Mouse (Mus musculus) skeletal muscle tissue, adult 2 months (tissue): Measurements from ENCODE around the gene Slc4a8.
"Not testable (repeated sequence)": the region's sequence is repeated elsewhere in the genome, so short reads cannot be mapped to it uniquely, and the experiment has no call there.

ENCODE experiments used
- DNase-seq: peaks from one replicate; pipeline ENCODE4 v3.0.0-alpha.2; 2012; ENCODE audit warnings: low read depth, low spot score

The Slc4a8 gene

DNA sequence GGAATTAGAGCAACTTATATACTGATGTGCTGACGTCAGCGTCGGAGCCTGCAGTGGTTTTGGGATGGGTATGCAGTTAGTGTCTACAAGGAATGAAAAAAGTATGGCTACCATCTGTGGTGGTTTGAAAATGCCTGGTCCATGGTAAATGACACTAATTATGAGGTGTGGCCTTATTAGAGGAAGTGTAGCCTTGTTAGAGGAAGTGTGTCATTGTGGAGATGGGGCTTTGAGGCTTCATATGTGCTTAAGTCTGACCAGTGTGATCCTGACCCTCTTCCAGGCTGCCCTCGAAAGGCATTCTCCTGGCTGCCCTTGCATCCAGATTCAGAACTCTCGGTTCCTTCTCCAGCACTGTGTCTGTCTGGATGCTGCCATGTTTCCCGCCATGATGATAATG lies 18.3 kb upstream of the Slc4a8 start:
- no peak for DNase-seq

DNA sequence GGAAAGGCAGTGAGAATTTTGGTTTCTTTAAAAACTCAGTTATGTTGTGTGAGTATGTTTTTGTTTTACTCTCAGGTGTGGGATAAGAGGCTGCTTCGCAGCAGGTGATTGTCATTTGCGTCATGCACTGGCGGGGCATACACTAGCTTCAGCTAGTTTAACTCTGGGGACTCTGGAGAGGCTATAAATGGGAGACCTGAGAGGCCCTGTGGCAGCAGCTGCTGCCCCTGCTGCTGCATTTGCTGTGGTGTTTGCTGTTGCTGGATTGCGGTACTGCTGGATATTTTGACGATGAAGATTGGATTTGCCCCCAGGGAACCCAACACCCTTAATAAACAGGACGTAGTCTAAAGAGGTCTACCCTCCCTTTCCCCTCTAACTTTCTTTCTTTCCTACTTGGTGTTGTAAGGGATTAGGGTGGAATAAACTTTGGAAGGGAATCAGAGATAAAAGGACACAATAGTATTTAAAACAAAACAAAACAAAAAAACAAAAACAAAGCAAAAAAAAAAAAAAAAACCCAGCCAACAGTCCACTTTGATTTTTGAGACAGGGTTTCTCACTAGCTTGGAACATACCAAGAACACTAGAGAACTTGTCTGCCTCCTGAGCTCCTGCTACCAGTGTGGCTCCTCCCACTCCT lies 14.9 kb upstream of the Slc4a8 start:
- no peak for DNase-seq

DNA sequence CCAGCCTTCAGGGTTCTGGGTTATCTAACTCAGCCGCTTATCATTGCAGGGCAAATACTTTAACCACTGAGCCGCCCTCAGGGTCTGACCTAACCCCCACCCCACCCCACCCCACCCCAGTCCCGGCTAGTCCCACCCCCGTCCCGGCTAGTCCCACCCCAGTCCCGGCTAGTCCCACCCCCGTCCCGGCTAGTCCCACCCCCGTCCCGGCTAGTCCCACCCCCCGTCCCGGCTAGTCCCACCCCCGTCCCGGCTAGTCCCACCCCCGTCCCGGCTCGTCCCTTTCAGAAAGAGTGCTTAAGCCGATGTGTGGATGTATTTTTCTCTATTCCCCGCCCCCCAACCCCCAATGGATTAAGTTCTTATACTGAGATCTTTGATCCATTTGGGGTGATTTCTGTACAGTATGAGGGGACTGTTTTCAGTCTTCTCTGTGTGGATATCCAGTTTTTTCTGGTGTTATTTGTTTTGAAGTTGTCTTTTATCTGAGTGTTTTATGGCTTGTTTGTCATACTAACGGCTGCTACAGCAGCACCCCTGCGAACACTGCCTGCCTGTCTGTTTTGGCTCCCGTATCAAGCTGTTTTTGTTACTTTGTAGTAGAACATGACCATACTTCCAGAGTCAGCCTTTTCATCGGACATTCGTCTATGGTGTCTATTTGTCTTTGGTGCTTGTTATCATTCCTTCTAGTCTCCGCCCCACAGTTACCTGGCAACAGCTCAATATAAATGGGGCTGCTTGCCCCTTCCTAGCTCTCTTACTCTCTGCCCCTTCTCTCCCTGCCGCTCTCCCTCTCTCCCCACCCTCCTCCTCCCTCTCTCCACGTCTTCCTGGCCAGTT lies 14.2 kb upstream of the Slc4a8 start:
- no peak for DNase-seq

DNA sequence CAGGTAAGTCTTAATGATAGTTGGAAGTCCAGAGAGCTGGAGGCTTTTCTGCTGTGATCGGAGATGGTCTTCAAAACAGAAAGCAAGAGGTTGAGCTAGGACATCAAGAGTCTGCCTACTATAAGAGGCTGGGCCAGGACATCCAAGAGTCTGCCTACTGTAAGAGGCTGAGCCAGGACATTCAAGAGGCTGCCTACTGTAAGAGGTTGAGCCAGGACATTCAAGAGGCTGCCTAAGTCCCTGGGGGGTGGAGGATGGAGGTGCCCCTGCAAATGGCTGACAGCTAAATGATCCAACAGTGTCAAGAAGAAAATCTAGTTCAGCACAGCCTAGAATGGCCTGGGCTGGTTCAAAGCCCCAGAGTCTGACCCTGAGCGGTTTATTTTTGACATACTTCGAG lies 13.0 kb upstream of the Slc4a8 start:
- DNase-seq: no peak

DNA sequence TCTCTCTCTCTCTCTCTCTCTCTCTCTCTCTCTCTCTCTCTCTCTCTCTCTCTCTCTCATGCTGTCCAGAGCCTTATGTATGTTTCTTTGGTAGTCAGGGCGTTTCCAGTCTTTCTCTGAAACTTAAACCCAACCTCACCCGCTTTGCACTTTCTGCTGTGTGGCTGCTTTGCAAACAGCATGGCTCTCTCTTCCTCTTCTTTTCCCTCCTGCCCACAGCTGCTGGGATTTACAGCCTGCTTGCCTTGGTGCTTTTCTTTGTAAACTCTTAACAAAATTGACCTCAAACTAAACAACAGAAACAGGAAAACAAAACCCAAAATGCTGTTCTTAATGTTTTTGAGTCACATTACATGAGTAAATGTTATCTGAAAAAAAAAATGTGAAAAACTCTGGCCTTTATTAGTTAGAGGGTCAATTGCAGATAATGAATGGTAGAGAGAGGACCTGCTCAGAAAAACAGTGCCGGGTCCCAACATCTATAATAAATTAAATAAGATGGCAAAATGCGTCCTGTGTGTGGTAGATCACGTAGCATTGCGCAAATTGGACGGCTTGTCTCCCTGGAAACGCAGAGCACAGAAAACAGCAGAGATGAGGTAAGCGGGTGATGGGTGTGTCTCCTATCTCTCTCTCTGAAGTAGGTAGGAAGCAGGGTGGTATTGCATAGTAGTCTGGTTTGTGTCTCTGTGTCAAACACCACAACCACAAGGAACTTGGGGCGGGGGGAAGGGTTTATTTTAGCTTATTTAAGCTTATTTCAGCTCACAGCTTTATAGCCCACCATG lies 11.6 kb upstream of the Slc4a8 start:
- no peak for DNase-seq

DNA sequence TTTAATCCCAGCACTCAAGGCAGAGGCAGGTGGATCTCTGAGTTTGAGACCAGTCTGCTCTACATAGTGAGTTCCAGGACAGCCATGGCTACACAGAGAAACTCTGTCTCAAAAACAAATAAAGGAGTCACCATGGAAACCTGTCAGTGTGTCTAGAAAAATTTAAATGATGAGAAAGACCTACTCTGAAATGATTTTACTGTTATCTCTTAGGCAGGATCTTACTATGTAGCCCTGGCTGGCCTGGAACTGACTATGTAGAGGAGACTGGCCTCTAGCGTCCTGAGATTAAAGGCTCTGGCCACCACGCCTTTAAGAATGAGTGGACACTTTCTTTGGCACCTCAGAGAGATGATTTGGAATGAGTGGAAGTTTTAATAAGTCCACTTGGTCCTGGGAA lies 9.1 kb upstream of the Slc4a8 start:
- no peak for DNase-seq

DNA sequence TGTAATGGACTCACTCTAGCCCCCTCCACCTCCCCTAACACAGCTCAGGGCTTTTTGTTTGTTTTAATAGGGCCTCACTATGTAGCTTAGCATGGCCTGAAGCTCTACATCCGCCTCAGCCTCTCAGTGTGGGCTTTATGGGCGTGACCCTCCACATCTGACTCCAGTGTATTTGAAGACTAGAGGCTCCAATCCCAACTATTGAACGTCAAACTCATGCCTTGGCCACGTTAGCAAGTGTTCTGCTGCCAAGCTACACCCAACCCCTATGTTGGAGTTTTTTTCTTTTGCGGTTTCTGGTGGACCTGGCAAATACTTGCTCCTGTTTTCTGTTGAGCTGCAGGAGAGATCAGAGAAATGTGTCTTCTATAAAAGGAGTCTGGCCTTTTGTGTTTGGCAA lies 8.5 kb upstream of the Slc4a8 start:
- no peak for DNase-seq

DNA sequence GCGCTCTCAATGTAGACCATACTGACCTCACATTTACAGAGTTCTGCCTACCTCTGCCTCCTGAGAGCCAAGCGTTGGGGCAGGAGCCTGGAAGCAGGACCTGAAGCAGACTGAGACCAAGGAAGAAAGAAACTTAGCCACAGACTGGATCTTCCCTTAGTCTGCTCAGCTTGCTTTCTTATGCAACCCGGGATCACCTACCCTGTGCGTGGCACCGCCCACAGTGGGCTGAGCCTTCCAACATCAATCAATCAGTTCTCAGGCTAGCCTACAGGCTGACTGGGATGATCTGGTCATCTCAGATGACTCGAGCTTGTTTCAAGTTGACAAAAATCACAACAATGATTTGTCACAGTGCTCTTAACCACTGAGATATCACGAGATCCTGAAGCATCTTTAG lies 7.5 kb upstream of the Slc4a8 start:
- DNase-seq: no peak

DNA sequence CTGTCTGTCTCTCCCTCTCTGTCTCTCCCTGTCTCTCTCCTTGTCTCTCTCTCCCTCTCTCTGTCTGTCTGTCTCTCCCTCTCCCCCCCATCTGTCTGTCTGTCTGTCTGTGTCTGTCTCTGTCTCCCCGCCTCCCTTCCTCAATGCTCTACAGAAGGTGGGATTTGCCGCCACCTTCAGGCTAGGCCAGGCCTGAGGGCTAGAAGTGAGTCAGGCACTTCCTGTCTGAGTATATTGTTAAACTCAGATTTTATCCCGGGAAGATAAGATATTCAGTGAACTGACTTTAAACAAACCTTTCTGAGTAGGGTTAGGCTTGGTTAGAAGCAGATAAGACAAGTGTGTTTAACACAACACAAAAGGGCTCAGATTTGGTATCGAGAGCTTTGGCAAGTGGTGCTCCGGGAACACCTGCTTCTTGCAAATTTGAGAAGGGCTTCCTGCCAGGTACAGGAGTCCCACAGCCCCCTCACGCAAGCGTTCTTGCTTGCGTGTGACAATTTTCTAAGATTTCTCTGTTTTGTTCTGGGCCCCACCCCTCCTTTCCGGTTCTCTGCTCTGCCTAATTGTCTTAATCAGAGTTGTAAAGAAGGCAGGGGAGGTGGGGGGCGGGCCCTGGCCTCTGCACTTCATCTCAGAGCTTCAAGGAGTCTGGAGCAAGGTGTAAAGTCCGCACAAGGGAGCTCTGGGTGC lies 6.6 kb upstream of the Slc4a8 start:
- DNase-seq: no peak

DNA sequence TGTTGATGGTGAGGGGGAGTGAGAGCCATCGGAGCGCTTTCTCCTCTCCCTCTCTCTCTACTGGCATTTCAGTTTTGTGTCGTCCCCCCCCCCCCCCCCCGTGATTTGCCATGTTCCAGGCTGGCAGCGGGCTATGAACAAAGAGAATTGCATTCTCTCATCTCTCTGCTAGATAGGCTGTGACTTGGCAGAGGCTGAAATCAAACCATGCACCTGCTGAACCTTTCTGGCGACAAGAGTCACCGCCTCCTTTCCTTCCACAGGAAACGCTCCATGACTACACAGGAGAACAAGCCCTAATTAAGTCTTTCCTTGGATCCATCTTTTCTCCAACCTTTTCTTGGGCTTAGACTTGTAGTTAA lies 6.1 kb upstream of the Slc4a8 start:
- no peak for DNase-seq

DNA sequence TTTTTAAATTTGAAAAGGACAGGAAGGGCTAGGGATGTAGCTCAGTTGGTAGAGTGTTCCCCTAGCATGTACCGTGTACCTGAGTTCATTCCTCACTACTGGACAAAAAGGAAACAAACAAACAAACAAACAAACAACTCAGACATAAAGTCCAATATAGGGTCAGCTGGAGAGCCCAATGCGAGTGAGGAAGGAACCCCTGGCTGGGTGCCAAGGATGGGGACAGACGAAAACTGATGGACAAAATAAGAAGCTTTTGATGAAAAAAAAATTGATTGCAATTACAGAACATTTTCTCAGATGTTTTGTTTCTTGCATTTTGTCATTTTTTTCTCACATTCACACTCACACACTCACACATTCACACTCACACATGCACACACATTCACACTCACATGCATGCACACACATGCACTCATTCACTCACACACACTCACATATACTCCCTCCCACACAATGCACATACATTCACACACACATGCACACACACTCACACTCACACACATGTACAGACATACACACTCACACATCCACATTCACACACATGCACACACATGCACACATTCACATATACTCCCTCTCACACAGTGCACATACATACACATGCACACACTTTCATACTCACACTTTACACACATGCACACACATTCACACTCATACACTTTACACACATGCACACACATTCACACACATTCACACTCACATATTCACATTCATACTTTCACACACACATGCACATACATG lies 5.5 kb upstream of the Slc4a8 start:
- DNase-seq: no peak

DNA sequence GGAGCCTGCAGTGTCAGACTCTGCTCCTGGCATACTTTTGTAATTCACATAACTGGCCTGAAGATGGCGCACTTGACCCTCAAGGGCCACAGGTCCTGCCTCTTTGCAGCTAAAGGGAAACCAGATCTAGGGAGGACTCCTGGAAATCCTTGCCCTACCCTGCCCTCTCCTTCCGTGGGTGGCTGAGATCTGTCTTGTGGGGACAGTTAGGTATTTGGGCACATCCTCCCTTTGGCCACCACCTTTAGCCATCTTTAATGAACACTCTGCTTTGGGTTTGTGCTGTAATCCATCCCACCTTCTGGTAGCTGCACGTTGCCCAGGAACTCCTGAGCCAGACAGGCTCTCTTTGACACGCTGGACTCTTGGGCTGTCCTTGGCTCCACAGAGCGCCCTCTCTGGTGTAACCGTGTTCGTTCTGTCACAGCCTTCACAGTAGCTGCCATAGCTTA lies 4.0 kb upstream of the Slc4a8 start:
- DNase-seq: peak; percentile 58

DNA sequence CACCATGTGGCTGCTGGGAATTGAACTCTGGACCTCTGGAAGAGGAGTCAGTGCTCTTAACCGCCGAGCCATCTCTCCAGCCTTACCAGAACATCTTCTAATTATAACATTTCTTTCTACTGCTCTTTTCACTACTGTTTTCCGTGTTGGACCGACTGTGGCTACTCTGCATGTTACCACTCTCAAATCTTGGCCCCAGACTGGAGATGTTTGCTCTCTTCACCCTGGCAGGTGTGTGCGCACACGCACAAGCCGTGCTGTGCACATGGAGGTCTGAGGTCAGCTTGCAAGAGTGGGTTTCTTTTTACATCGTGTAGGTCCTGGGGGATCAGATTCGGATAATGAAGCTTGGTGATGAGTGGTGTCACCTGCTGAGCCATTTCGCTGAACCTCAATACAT lies 2.3 kb upstream of the Slc4a8 start:
- no peak for DNase-seq

DNA sequence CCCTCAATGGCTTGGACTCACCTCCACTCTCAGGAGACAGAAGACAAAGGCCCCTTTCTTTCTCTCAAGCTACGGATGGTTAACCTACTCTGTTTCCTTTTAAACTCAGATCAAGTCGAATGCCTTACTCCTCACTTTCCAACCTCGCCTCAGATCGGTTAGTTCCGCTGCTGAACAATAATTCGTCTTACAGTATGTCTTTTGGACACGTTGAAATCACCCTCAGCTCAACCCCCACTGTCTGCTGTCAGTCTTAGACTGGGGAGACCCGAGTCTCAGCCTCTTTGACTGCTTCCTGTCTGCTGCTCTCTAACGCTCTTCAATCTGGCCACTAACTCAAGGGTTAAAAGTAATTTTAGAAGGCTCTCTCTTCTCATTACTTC lies 520 bp upstream of the Slc4a8 start:
- no peak for DNase-seq

DNA sequence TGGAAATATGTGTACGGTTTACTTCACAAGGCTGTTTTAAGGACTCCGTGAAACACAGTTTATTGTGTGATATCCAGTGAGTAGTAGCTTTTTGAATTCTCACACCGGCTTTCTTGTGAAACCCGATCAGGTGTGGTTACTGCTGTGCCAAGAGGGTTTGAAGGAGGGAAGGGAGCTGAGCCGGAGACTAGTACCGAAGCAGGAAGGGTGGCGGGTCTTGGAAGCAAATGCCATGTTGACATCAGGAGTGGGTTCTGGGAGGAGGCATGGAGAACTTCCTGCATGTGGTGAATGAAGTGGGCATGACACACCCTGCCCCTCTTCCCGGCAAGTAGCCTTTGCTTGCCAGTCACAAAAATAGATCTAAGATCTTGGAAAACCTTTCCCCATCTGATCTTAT lies 1.1 kb downstream of the Slc4a8 start:
- no peak for DNase-seq

DNA sequence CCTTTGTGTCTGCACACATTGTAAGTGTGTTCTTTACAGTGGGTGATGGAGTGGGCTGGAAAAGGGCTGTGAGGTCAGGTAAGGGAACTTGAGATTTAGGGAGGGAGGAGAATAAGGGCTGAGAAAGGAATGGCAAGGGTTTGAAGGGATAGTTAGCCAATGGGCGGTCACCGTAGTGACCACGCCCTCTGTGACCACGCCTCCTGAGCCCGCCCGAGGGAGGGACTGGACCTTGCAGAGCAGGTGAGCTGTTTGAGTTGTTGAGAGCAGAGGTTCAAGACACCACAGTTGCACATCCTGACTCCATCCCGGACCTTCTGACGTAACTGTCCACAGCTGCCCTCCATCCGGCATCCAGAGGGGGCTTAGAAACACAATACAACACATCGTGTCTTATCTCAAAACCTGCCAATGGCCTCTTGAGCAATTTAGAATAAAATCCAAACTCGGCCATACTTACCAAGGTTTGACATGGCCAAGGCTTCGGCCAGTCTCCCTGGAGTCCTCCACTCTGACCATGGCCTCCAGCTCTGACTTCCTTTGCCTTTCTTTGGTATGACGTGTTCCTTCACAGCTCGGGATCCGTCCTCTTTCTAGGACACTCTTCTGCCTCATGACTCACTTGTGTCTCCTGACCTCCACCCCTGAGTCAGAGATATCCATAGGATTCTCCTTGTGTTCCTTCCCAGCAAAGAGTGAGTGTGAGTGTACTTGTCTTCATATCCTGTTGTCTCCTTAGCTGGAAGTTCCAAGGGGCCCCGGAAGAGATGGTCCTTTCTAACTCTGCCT lies 2.8 kb downstream of the Slc4a8 start:
- no peak for DNase-seq

DNA sequence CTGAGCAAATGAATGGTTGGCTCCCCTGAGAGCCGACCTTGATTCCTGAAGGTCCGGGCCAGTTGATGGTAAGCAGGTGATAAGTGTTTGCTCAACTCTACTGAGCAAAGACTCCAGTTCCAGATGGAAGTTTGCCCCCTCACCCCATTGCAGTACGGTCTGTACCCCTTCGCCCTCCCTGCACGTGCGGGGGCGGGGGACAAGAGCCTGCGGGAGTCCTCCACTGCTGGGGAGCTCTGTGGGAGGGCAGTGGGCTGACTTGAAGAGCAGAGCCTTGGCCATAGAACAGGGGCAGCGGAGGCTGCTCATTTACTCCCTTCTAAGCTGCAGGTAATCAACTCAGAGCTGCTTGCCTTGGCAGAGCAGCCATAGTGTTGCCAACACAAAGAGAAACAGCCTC lies 5.3 kb downstream of the Slc4a8 start:
- no peak for DNase-seq

DNA sequence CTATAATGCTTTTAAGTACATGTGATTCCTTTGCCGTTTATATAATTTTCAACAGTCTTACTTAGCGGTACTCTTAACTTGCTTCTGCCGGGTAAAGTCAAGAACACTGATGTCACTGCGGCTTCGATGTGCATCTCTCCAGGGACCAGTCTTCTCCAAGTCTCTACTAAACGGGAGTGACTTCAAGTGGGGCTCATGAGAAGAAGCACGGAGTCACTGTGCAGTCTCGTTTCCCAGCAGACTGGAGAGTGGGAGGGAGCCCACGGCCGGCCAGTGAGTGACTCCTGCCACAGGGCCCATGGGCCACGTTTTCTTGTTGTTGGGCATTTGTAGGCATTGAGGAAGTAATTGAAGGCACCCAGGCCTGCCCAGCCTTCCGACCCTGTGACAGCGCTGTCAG lies 6.3 kb downstream of the Slc4a8 start:
- DNase-seq: no peak

DNA sequence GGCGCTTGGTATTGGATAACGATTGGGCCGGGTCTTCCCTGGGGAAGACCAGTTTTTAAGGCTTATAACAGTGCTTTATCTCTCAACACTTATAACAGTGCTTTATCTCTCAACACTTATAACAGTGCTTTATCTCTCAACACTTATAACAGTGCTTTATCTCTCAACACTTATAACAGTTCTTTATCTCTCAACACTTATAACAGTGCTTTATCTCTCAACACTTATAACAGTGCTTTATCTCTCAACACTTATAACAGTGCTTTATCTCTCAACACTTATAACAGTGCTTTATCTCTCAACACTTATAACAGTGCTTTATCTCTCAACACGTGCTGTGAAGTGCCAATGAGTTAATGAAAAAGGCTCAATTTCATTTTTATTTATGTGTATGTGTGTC lies 7.5 kb downstream of the Slc4a8 start:
- not testable (repeated sequence) for DNase-seq

DNA sequence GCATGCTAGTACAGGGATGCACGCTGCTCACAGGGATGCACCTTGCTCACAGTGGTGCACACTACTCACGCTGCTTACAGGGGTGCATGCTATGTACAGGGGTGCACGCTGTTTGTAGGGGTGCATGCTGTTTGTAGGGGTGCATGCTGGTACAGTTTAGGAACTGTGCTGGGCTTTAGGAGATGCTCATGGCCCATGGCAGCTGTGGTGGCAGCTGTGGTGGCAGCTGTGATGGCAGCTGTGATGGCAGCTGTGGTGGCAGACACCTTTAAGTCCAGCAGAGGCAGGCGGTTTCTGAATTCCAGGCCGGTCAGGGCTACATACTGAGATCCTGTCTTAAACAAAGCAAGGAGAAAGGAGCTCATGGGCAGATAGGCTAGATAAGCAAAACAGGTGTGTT lies 8.8 kb downstream of the Slc4a8 start:
- no peak for DNase-seq

DNA sequence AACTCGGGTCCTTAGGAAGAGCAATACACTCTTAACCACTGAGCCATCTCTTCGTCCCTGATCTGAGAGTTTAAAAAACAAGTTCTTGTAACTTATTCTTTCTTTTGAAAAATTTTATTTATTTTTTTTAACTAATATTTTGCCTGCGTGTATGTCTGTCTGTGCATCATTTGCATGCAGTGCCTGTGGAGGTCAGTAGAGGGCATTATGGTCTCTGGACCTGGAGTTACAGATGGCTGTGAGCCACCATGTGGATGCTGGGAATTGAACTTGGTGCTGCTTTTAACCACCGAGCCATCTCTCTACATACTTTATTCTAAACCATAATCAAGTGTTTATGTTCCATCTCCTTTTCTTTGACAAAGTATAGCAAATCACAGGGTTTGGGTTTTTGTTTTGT lies 11.1 kb downstream of the Slc4a8 start:
- no peak for DNase-seq
